Mouse (Mus musculus) frontal cortex, adult 2 months (tissue): ENCODE data around the gene Phc1. TPM values are rescaled to one million over a fixed set of nuclear protein-coding genes. Genes with fewer than 3 reads are reported as not detected.
A peak's percentile ranks its signal among the peaks of the same experiment; 100 is the strongest.

Source experiments
- DNase-seq, 2 experiments: peaks; one replicate each; pipeline ENCODE4 v3.0.0; 2022; ENCODE audit warnings: low spot score in 1 of 2; ENCODE audit errors: extremely low spot score in 1 of 2
- polyA plus RNA-seq: library from polyadenylated mRNA; depleted of rRNA; stranded (reverse); fragments of >200 nt; gene quantifications from 2 replicates; pipeline ENCODE4 v1.2.3, GENCODE M21; 2012

Phc1 gene
- polyA plus RNA-seq, 1 experiment: 60.0 TPM

DNA sequence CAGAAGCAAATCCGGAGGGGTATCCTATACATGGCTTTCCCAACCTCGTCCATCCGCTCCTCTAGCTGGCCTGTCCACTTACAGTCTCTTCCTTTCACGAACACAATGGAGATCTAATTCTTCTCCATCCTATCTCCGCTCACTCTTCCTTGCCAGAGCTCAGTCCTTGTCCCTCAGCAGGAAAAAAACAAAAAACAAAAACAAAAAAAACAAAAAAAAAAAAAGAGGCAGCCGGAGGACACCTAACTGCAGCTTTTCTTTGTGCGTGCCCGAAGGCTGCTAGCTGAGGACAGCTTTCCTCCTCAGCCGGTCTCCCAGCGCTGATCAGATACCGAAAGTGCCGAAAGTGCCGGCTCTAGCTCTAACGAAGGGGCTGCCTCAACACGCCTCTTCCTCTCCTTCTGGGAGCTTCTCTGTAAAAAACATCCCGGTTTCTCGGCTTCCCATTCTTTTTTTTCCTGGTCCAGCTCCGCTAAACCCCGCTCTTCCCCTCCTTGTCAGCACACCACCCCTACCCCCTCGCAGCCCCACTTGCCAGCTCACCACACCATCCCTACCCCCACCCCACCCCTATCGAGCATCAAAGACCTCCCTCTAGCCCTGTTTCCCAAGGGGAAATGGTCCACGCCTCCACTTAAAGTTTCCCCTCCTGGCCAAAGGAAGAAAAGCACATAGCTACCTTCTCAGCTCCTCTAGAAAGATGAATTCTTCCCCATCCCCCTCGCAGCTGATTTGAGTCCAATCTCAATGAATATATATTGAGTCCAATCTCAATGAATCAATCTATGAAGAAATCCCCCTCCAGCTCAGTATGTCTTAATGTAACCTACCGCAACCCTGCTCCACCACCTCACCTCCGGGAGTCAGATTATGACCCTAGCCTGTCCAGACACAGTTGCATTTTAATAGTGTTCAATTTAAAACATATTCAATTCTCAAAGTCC lies 42.8 kb downstream of the Phc1 start:
- peak in 1 of 2 experiments; percentile 31 for DNase-seq

DNA sequence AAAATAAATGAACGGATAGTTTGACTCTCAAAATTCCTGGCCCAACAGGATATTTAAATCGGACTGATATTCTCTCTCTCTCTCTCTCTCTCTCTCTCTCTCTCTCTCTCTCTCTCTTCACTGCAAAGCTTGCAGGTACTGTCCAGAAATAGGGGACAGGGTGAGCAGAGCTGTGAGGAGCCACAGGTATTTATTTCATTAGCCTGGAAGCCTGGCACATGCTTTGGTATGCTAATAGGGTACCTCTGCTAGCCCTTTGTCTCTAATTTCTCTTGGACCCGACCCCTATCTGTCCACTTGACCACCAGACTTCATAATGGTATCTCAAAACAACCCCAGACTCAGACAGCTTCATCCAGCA lies 43.5 kb downstream of the Phc1 start:
- DNase-seq: no peak

DNA sequence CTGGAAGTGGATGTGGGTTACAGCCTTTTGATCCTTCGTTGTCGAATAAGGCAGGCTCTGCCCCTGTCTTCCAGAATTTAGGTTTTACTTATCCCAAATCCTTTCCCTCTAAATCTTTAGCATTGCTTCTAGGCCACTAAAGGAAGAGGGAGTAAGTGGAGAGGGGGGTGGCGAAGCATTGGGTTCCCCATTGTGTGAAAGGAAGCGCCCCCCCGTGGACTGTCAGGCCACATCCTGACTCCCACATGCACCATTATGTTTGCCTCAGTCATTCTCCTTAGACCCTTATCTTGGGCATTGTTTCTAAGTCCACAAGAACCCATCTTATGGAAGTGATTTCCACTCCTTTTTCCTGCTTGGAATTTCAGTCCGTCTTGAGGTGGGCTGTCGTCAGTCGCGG lies 45.1 kb downstream of the Phc1 start:
- no peak for DNase-seq

DNA sequence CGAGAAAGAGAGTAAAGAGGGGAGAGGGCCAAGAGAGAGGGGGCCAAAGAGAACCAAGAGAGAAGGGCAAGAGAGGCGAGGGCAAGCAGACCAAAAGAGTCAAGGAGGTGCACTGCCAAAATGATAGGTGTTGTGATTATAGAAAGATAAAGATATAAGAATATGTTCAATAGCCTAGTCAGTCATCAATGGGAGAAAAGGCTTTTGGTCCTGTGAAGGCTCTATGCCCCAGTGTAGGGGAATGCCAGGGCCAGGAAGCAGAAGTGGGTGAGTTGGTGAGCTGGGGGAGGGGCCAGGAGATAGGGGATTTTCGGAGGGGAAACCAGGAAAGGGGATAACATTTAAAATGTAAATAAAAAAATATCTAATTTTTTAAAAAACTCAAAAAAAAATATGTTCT lies 46.1 kb downstream of the Phc1 start:
- DNase-seq: no peak

DNA sequence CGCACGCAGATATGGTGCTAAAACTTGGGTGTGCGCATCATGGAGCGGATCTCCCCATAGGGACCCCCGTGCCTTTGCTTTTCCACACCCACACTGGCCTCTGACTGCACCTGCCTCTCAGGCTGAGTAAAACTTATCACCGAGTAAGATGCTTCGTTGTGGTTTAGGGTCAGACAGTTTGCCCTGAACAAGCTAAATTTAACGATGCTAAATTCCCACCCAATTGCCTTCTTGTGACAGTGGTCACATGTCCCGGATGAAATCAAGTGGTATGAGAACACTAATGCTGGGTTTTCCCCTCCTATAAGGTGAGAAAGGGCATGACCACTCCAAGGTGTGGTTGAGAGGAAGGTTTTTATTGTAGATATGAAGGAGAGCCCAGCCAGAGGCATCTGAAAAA lies 46.6 kb downstream of the Phc1 start:
- no peak for DNase-seq

DNA sequence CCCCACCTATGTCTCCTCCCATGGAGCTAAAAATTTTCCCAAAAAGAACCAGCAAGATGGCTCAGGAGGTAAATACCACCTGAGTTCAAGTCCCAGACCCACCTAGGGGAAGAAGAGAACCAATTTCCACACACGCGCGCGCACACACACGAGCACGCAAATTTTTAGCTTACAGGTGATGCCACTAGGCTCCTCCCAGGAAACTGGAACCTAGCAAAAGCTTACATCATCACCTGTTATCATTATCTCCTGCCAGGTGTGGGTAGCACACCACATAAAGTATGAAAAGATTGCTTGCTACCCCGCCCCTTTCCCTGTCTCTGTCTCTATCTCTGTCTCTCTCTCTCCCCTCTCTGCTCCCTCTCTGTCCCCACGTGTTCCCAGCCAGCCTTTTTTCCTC lies 47.2 kb downstream of the Phc1 start:
- no peak for DNase-seq

DNA sequence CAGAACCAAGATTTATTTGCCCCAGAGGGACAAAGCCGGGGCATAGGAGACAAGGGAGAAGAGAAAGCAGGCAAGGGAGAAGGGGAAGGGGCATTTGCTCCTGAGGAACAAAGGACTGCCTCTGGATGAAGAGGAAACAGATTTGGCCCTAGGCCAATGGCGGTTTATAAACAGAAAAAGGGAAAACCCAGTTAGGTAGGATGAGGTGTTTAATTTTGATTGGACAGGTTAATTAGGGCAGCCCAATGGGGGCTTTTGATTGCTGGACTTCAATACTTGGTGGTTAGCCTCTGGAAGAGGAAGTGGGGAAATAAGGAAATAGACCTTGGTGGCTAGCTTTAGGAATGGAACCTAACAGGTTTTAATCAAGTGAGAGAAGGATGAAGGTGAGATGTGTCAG lies 48.2 kb downstream of the Phc1 start:
- no peak for DNase-seq

DNA sequence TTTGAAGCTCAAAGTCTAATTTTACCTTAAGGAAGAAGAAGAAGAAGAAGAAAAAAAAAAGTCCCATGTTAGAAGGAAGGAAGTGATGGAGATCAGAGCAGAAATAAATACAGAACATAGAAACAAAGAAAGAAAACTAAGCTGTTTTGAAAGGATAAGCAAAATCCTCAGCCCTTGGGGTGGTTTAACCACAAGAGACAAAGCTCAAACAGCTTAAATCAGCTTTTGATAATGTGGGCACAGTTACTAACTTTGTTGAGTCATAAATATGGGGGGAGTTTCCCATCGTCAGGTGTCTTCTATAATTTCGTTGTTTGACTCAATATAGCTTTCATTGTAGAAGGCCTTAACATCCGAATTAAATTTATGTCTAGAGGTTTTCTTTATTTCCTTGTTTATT lies 48.6 kb downstream of the Phc1 start:
- DNase-seq: no peak

DNA sequence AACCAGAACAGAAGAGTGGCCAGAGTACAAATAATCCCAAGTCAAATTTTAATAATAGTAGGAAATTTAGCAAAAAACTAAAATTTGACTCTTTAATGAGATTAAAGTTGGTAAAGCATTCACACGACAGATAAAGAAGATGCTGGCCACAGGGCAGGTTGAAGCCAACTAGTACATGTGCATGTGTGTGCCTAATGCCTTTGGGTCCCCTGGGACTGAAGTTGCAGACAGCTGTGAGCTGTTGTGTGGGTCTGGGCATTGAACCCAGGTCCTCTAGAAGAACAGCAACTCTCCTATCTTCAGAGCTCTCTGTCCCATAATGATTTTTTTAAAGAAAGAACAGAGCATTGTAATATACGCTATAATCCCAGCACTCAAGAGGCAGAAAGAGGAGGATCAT lies 49.1 kb downstream of the Phc1 start:
- DNase-seq: no peak

DNA sequence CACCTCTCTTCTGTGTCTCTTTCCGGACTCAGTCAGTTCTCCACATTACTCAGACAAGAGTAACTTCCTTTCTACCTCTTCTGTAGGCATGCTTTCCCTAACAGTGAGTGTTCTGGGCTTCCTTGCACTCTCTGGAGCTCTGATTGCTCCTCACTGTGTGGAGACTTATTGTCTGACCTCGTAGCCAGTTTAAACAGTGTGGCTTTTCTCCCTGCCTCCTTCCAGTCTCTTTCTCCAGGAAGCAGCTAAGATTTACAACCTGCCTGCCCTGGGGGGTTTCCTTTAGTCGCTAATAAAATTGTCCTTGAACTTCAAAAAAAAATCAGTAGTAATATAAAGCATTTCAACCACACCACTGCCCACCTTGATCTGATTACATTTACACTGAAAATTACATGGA lies 50.1 kb downstream of the Phc1 start:
- no peak for DNase-seq

DNA sequence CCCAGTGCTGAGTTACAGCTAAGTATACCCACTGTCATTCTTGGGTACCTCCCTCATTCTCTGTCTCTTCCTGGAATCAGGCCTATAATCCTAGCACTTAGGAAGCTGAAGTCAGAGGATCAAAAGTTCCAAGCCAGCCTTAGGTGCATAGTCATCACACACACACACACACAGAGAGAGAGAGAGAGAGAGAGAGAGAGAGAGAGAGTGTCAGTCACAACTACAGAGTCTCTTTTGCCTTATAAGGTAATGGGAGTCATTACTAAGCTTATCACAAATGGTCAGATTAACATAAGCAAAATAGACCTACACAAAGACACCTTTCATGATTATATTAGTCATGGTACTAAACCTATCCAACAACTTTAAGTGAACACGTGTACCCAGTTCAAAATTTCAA lies 51.0 kb downstream of the Phc1 start:
- no peak for DNase-seq

DNA sequence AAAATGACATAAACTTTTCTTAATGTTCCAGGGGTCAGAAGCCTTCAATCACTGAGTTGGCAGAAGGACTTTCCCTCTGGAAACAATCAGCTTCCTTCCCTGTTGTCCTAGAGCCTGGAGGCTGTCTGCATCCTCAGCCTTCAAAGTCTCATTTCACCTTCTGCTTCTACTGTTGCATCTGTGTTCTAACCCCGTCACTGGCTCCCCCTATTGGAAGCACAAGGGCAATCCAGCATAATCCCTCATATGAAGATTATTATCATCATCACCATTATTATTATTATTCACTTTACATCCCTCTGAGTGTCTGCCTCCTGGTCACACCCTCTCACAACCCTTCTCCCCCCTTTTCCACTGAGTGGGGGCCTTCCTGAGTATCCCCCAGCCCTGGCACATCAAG lies 52.1 kb downstream of the Phc1 start:
- no peak for DNase-seq

DNA sequence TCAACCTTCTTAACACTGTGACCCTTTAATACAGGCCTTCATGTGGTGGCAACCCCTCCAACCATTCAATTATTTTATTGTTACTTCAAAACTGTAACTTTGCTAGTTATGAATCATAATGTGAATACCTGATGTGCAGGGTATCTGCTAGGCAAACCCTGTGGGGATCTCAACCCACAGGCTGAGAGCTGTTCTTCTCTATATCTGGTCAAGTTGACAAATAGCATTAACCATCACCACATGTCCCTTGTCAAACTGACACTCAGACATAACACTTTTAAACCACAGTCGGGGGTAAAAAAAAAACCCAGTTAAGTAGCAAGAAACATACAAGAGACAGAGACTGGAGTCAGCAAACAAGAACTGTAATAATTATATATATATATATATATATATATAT lies 55.5 kb downstream of the Phc1 start:
- DNase-seq: no peak

DNA sequence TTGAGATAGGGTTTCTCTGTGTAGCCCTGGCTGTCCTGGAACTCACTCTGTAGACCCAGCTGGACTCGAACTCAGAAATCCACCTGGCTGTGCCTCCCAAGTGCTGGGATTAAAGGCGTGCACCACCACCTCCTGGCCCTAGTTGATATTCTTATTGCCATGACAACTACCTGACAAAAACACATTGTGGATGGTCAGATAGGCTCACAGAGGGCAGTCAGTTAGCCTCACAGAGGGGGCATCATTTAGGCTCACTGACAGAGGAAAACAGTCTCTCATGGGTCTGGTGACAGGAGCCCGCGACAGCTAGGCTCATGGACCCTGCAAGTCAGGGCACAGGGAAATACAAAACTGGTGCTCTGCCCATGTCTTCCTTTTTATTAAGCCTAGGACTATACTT lies 56.1 kb downstream of the Phc1 start:
- no peak for DNase-seq

DNA sequence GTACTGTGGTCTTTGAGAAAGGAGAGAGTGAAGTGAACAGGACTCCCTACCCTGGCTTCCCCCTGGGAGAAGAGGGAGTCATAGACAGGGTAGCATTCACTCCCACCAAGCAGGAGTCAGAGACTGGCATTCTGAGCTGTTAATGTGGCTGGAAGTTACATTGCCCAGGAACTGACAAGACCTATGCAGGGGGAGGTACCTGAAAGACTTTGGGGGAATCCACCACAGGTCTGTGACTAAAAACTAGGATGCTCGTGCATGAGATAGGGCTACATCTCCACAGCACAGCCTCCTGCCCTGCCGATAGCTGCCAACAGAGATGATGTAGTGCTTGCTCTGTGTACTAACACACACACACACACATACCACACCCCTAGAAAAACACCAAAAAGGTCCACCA lies 56.9 kb downstream of the Phc1 start:
- DNase-seq: no peak

DNA sequence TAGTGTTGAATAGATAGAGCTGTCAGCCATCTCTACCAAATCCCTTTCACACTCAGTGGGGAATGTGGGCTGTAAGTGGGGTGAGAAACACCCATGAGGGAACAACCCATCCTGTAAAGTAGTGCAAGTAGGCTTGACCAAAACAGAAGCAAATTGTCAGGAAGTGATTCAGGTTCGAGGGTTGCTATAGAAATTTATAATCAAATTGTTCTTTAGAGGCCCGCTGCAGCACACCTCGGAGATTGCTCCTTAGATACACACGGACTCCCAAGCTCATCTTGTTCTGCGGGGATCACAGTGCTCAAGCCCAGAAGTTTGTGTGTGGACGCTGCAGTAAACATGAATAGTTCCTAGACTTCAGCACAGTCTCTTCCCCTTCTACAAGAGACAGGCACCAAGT lies 57.6 kb downstream of the Phc1 start, which contains the start of gene Klrg1:
Gene Klrg1, minus strand, starts transcription at position 101 of the 400 bp plus-strand sequence.
- DNase-seq: no peak

DNA sequence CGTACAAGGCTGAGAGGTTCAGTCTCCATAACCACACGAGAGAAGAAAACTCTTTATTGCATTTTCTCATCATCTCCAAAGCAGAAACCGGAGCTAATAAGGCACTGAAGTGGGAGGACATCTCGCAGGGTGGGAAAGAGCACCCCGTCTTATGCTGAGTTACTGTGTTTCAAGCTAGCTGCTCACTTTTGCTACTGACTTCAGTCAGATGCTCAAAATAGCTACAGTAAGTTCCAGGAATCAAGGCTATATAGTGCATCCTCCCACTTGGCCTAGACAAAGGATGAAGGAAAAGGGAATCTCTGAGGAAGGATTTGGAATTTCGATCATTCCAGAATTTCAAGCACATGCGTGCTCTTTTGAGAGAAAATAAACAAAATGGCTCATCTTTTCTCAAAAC lies 63.8 kb downstream of the Phc1 start:
- no peak for DNase-seq

DNA sequence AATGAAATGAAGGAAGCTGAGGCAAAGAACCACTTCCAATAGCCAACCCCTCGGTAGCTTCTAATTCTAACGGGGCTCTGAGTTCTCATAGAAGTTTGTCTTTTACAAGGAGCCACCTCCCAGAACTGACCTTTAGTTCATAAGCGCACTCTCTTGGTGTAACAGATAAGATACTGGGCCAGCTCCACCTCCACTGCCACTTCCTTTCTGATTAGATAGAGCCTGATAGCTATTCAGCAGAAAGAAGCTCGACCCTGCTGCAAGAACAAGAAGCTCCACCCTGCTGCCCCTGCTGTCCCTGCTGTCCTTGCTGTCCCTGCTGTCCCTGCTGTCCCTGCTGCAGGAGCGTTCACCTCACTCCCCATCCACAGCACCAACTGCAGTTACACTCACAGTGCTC lies 65.8 kb downstream of the Phc1 start:
- DNase-seq: no peak

DNA sequence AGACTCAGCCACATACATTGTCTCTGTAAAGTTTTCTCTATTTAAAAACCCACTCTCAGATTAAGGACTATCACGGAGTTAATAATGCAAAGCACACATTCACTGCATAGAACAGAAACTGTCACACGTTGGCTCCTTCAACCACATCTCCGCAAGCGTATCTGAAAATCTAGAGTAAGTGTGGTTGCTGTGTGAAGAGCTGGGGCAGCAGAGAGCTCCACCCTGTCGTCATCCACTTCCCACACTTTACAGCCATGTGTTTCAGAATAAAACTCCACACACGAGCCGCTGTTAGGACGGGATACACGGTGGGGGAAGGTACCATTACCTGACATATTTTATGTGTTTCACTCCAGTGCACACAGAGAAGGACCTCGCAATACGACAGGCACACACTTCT lies 70.2 kb downstream of the Phc1 start:
- peak in 1 of 2 experiments; percentile 4 for DNase-seq

DNA sequence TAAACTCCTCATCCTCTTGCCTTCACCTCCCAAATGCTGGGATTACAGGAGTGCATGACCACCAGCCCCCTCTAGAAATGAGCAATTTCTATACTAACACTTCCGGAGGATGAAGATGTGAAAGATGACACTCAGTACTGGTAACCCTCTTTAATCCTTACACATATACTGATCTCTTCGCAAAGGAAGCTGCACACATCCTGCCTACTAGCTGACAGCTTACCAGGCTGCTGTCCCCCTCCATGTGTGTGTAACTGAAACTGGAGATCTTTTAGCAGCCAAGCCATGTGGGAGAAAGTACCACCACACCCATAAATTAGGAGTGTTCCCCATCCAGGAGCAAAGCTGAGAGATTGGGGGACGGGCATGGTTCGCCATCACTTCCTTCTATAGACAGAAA lies 71.2 kb downstream of the Phc1 start:
- DNase-seq: no peak

DNA sequence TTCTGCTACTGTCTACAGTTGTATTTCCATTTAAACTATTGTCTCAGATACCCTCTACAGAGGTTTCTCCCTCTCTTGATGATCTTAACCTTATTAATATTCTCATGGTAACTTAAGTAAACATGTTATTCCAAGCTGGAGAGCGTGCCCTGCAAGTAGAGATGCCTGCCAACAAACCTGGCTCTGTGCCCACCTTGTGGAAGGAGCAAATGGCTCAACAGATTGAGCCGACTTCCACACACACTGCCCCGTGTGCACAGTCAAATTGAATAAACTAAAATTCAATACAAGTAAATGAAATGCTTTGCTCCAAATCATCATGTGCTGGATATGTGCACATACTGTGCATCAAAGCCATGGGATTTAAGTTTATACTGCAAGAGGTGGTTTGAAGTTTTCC lies 71.8 kb downstream of the Phc1 start:
- peak in 1 of 2 experiments; percentile 52 for DNase-seq
